In the genomic region with DNA sequence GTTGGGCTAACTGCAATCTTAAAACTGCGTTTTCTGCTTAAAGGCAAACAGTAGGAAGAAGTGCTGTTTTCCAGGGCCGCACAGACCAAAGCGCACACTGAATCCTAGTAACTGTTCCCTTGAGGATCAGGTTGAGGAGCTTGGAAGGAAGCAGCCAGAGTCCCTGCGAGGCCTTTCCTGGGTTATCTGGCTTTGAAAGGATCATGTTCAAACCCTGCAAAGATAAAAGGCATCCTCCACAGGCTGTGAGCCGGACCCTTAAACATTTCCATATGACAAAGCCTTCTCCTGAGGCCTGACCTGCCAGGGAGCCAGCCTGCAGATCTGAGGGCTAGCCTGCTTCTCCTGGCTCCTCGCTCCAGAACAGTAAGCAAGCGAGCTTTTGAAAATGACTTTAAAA, we compare ENCODE assay signal across 27 mouse cellular contexts. TPM values are rescaled to one million over a fixed set of nuclear protein-coding genes. Genes with fewer than 3 reads are reported as not detected.
A peak's percentile ranks its signal among the peaks of the same experiment; 100 is the strongest.
DNase-seq lines count a peak whose midpoint lies in the region; ATAC-seq lines count a peak whose summit lies in the region.
"Had no signal": no experiment of that assay in that cellular context is flagged by ENCODE, and none has a peak within 500 bp of the region (broad histone marks: within the 10 kb centered on the region; RNA-seq: fewer than 3 reads in every experiment).

No protein-coding gene starts in this region.

- no peak overlapping the region for H3K27ac ChIP-seq in forebrain, embryonic 10.5 days
- H3K27ac ChIP-seq in forebrain, embryonic 11.5 days (ENCODE audit: low read depth, low read length), result no peak overlapping the region
- no peak overlapping the region for H3K27ac ChIP-seq in neural tube, embryonic 15.5 days (replicated peaks)
- H3K27ac ChIP-seq in limb, embryonic 10.5 days, result no peak overlapping the region
- no peak overlapping the region for H3K27ac ChIP-seq in intestine, embryonic 16.5 days (ENCODE audit: low read length)
- H3K27ac ChIP-seq: heart, adult 2 months; heart, embryonic 15.5 days; liver, embryonic 12.5 days; midbrain, embryonic 12.5 days; neural tube, embryonic 13.5 days had no signal

- DNase-seq in forebrain, embryonic 10.5 days (ENCODE audit: extremely low spot score, low spot score), result peak; percentile 24
- no peak for DNase-seq in forebrain, embryonic 11.5 days (ENCODE audit: low spot score)
- DNase-seq in neural tube, embryonic 10.5 days (ENCODE audit: extremely low spot score, low spot score), result peak; percentile 29
- DNase-seq in limb, embryonic 10.5 days (ENCODE audit: low spot score), result peak; percentile 37
- no peak for DNase-seq in kidney, postnatal 4 days
- DNase-seq in left cerebral cortex, postnatal 14 days (ENCODE audit: low spot score in 2 of 2), result no peak
- DNase-seq: adrenal gland, postnatal 10 days; cerebellum, adult 2 months; gastrocnemius, postnatal 36 days; heart, adult 2 months; kidney, adult 18-20 months; layer of hippocampus, adult 9-11 months; left cerebral cortex, postnatal 4 days; lung, adult 18-20 months; lung, postnatal 10 days; thymus, adult 18-20 months; thymus, postnatal 4 days had no signal

- WGBS in forebrain, embryonic 10.5 days, result 39% methylated on average over 7 of the region's 7 CpGs
- 43% methylated on average over 7 of the region's 7 CpGs for WGBS in forebrain, embryonic 11.5 days
- 46% methylated on average over 7 of the region's 7 CpGs for WGBS in neural tube, embryonic 15.5 days
- 16% methylated on average over 7 of the region's 7 CpGs for WGBS in limb, embryonic 10.5 days
- WGBS in intestine, embryonic 16.5 days, result 48% methylated on average over 7 of the region's 7 CpGs

- no peak overlapping the region for H3K4me2 ChIP-seq in forebrain, embryonic 11.5 days (ENCODE audit: low read depth, low read length, severe bottlenecking)
- no peak overlapping the region for H3K4me2 ChIP-seq in neural tube, embryonic 15.5 days
- no peak overlapping the region for H3K4me2 ChIP-seq in intestine, embryonic 16.5 days (ENCODE audit: low read depth, low read length)
- H3K4me2 ChIP-seq: heart, embryonic 15.5 days; liver, embryonic 12.5 days; midbrain, embryonic 12.5 days; neural tube, embryonic 13.5 days had no signal

- H3K9me3 ChIP-seq in forebrain, embryonic 10.5 days, result no peaks in the 10 kb centered on the region
- no peaks in the 10 kb centered on the region for H3K9me3 ChIP-seq in forebrain, embryonic 11.5 days (ENCODE audit: control insufficient read depth, low read length)
- H3K9me3 ChIP-seq in neural tube, embryonic 15.5 days (replicated peaks), result no peaks in the 10 kb centered on the region
- no peaks in the 10 kb centered on the region for H3K9me3 ChIP-seq in limb, embryonic 10.5 days (replicated peaks)
- no peaks in the 10 kb centered on the region for H3K9me3 ChIP-seq in intestine, embryonic 16.5 days (ENCODE audit: control insufficient read depth, low read length)
- H3K9me3 ChIP-seq: heart, embryonic 15.5 days; liver, embryonic 12.5 days; midbrain, embryonic 12.5 days; neural tube, embryonic 13.5 days had no signal

- H3K4me3 ChIP-seq in forebrain, embryonic 10.5 days, result no peak overlapping the region
- H3K4me3 ChIP-seq in forebrain, embryonic 11.5 days (ENCODE audit: low read depth, low read length), result no peak overlapping the region
- no peak overlapping the region for H3K4me3 ChIP-seq in neural tube, embryonic 15.5 days (replicated peaks)
- H3K4me3 ChIP-seq in limb, embryonic 10.5 days, result no peak overlapping the region
- H3K4me3 ChIP-seq in intestine, embryonic 16.5 days (ENCODE audit: low read length), result no peak overlapping the region
- H3K4me3 ChIP-seq: heart, adult 2 months; heart, embryonic 15.5 days; liver, embryonic 12.5 days; midbrain, embryonic 12.5 days; neural tube, embryonic 13.5 days had no signal

- H3K4me1 ChIP-seq in forebrain, embryonic 10.5 days, result peaks cover 6% of the 10 kb centered on the region; the same call in 1 of the 2 replicates
- H3K4me1 ChIP-seq in forebrain, embryonic 11.5 days (replicated peaks; ENCODE audit: control insufficient read depth, insufficient read depth, low read length), result no peaks in the 10 kb centered on the region
- no peaks in the 10 kb centered on the region for H3K4me1 ChIP-seq in neural tube, embryonic 15.5 days
- H3K4me1 ChIP-seq in limb, embryonic 10.5 days, result peaks cover 4% of the 10 kb centered on the region; the same call in 1 of the 2 replicates
- H3K4me1 ChIP-seq in intestine, embryonic 16.5 days (ENCODE audit: control insufficient read depth, insufficient read depth, low read length), result no peaks in the 10 kb centered on the region
- H3K4me1 ChIP-seq: heart, embryonic 15.5 days; liver, embryonic 12.5 days; midbrain, embryonic 12.5 days; neural tube, embryonic 13.5 days had no signal

- no peaks in the 10 kb centered on the region for H3K36me3 ChIP-seq in forebrain, embryonic 10.5 days (replicated peaks)
- H3K36me3 ChIP-seq in forebrain, embryonic 11.5 days (ENCODE audit: control insufficient read depth, insufficient read depth, low read length), result no peaks in the 10 kb centered on the region
- H3K36me3 ChIP-seq in neural tube, embryonic 15.5 days, result no peaks in the 10 kb centered on the region
- no peaks in the 10 kb centered on the region for H3K36me3 ChIP-seq in limb, embryonic 10.5 days
- H3K36me3 ChIP-seq in intestine, embryonic 16.5 days (ENCODE audit: control insufficient read depth, insufficient read depth, low read length), result no peaks in the 10 kb centered on the region
- H3K36me3 ChIP-seq: heart, embryonic 15.5 days; liver, embryonic 12.5 days; midbrain, embryonic 12.5 days; neural tube, embryonic 13.5 days had no signal

- H3K27me3 ChIP-seq in forebrain, embryonic 10.5 days (ENCODE audit: poor library complexity, severe bottlenecking), result peaks cover 14% of the 10 kb centered on the region
- no peaks in the 10 kb centered on the region for H3K27me3 ChIP-seq in forebrain, embryonic 11.5 days (ENCODE audit: control insufficient read depth, insufficient read depth, low read length)
- H3K27me3 ChIP-seq in neural tube, embryonic 15.5 days (replicated peaks), result peaks cover 5% of the 10 kb centered on the region; the same call in 1 of the 2 replicates
- H3K27me3 ChIP-seq in limb, embryonic 10.5 days (ENCODE audit: low read depth, poor library complexity, severe bottlenecking), result peaks cover 57% of the 10 kb centered on the region
- no peaks in the 10 kb centered on the region for H3K27me3 ChIP-seq in intestine, embryonic 16.5 days (replicated peaks; ENCODE audit: control insufficient read depth, insufficient read depth, low read length)
- H3K27me3 ChIP-seq: liver, embryonic 12.5 days; midbrain, embryonic 12.5 days had no signal

- ATAC-seq in forebrain, embryonic 11.5 days (replicated peaks; ENCODE audit: low FRiP score), result no peak
- ATAC-seq in neural tube, embryonic 15.5 days (ENCODE audit: low FRiP score), result no peak
- no peak for ATAC-seq in intestine, embryonic 16.5 days
- ATAC-seq: activated CD4-positive, CD25-positive, alpha-beta regulatory T cell, adult 4 months; liver, embryonic 12.5 days had no signal

- H3K9ac ChIP-seq in forebrain, embryonic 11.5 days (ENCODE audit: low read length), result no peak overlapping the region
- no peak overlapping the region for H3K9ac ChIP-seq in neural tube, embryonic 15.5 days (replicated peaks)
- no peak overlapping the region for H3K9ac ChIP-seq in intestine, embryonic 16.5 days (ENCODE audit: low read depth, low read length)
- H3K9ac ChIP-seq: heart, embryonic 15.5 days; liver, embryonic 12.5 days; midbrain, embryonic 12.5 days; neural tube, embryonic 13.5 days had no signal

- intact Hi-C loops in left cerebral cortex, postnatal 14 days (cut with DNase I), result no loop called here

RNA-seq across cellular contexts. Expression of a gene that starts 56.7 kb away (rescaled TPM):
- polyA plus RNA-seq in forebrain, embryonic 10.5 days (2016; fragmentation: Nextera tagmentation; extraction: Ambion mirVana), result 1.1 and 1.9 TPM in 2 replicates
- 3.4 and 3.7 TPM in 2 replicates for polyA plus RNA-seq in forebrain, embryonic 11.5 days (2014; fragmentation: Nextera tagmentation; extraction: Ambion mirVana)
- 8.1 and 11.4 TPM in 2 replicates for polyA plus RNA-seq in neural tube, embryonic 15.5 days (2015; fragmentation: Nextera tagmentation; extraction: Ambion mirVana)
- 1.5 and 2.2 TPM in 2 replicates for polyA plus RNA-seq in limb, embryonic 10.5 days (2016; fragmentation: Nextera tagmentation; extraction: Ambion mirVana)
- not detected in 2 replicates for polyA plus RNA-seq in intestine, embryonic 16.5 days (2015; fragmentation: Nextera tagmentation; extraction: Ambion mirVana)
- total RNA-seq in left cerebral cortex, postnatal 14 days (2021), result under 1 TPM; 0.25 to 0.42 TPM
- total RNA-seq: gastrocnemius, adult 18-20 months; gastrocnemius, postnatal 36 days; hematopoietic stem cell, adult 5-6 weeks; left cerebral cortex, adult 18-20 months had no signal
- polyA plus RNA-seq: activated CD4-positive, CD25-positive, alpha-beta regulatory T cell, adult 4 months; liver, embryonic 12.5 days had no signal

Comparison
In these comparisons a context has a peak if more than half of its experiments do, and no peak if none do; other contexts are left out.
1. DNase-seq: peak in forebrain, embryonic 10.5 days (single experiment), neural tube, embryonic 10.5 days (single experiment) and limb, embryonic 10.5 days (single experiment); none in forebrain, embryonic 11.5 days (single experiment), kidney, postnatal 4 days (0 of 2) and left cerebral cortex, postnatal 14 days (0 of 2).